Comparison of ENCODE assay signal across 8 mouse cellular contexts in genomic region chr12:72408954-72409353, GRCm38 (mm10). TPM values are rescaled to one million over a fixed set of nuclear protein-coding genes. Genes with fewer than 3 reads are reported as not detected.
DNase-seq lines count a peak whose midpoint lies in the region; ATAC-seq and TF ChIP-seq lines count a peak whose summit lies in the region.

TSS of gene Rtn1 (minus strand) at chr12:72409054.

- no peak for TF ChIP-seq CTCF in thymus, adult 2 months (IDR thresholded peaks at IDR 0.05; ENCODE audit: borderline replicate concordance, control insufficient read depth, extremely low read depth, insufficient read depth, low read length, poor library complexity)

- DNase-seq in frontal cortex, adult 2 months (ENCODE audit: extremely low spot score in 1 of 2, low spot score in 1 of 2): no peak
- no peak for DNase-seq in frontal cortex, postnatal 14 days (ENCODE audit: low spot score in 2 of 2)
- no peak for DNase-seq in thymus, adult 2 months
- DNase-seq in thymus, postnatal 14 days: no peak
- DNase-seq in left cerebral cortex, postnatal 10 days (ENCODE audit: extremely low spot score in 1 of 2, low spot score in 2 of 2): no peak
- DNase-seq in cerebellum, postnatal 10 days: no peak
- no peak for DNase-seq in ovary, postnatal 14 days (ENCODE audit: low spot score)

- H3K9me3 ChIP-seq in neural tube, embryonic 14.5 days (ENCODE audit: control insufficient read depth, low read length): no peaks in the 10 kb centered on the region

- peak within 1 kb of the TSS; percentile 12; the same call in 1 of the 2 replicates for H3K4me3 ChIP-seq in thymus, adult 2 months (ENCODE audit: control insufficient read depth, insufficient read depth, low read length)
- peak within 1 kb of the TSS; percentile 70 for H3K4me3 ChIP-seq in neural tube, embryonic 14.5 days (ENCODE audit: low read depth, low read length)

- H3K4me1 ChIP-seq in thymus, adult 2 months (replicated peaks; ENCODE audit: control insufficient read depth, insufficient read depth, low read length): no peaks in the 10 kb centered on the region
- peaks cover 5% of the 10 kb centered on the region; the same call in 1 of the 2 replicates for H3K4me1 ChIP-seq in neural tube, embryonic 14.5 days (ENCODE audit: control insufficient read depth, insufficient read depth, low read length)

- peaks cover 7% of the 10 kb centered on the region for H3K27me3 ChIP-seq in thymus, adult 2 months (ENCODE audit: control insufficient read depth, insufficient read depth, low read length)
- H3K27me3 ChIP-seq in neural tube, embryonic 14.5 days (ENCODE audit: control insufficient read depth, insufficient read depth, low read length): no peaks in the 10 kb centered on the region

- H3K27ac ChIP-seq in thymus, adult 2 months (ENCODE audit: control insufficient read depth, insufficient read depth, low read length): no peak within 1 kb of the TSS
- peak within 1 kb of the TSS; percentile 55 for H3K27ac ChIP-seq in neural tube, embryonic 14.5 days (ENCODE audit: low read depth, low read length)

- H3K4me2 ChIP-seq in neural tube, embryonic 14.5 days (ENCODE audit: low read depth, low read length): peak within 1 kb of the TSS; percentile 79

- intact Hi-C loops in left cerebral cortex, postnatal 10 days (cut with DNase I): loop anchor here (5.0 kb wide), 3 partner anchors 102 to 172 kb away; no protein-coding TSS in a partner anchor

- H3K9ac ChIP-seq in neural tube, embryonic 14.5 days (replicated peaks; ENCODE audit: low read depth, low read length): peak within 1 kb of the TSS; percentile 78

- ATAC-seq in neural tube, embryonic 14.5 days (ENCODE audit: low read depth): no peak

- WGBS in thymus, adult 2 months: 44% methylated on average over 6 of the region's 6 CpGs
- 25% methylated on average over 6 of the region's 6 CpGs for WGBS in neural tube, embryonic 14.5 days

- no peaks in the 10 kb centered on the region for H3K36me3 ChIP-seq in thymus, adult 2 months (ENCODE audit: control insufficient read depth, insufficient read depth, low read length)
- no peaks in the 10 kb centered on the region for H3K36me3 ChIP-seq in neural tube, embryonic 14.5 days (ENCODE audit: control insufficient read depth, insufficient read depth, low read length)

- no peak for TF ChIP-seq POLR2A in thymus, adult 2 months (IDR thresholded peaks at IDR 0.05; ENCODE audit: control insufficient read depth, extremely low read depth, insufficient read depth, low read length, poor library complexity)

RNA-seq across cellular contexts. Expression of gene Rtn1, which starts in this region (rescaled TPM):
- polyA plus RNA-seq in frontal cortex, adult 2 months (2012; rRNA removed): 1,143 and 1,191 TPM in 2 replicates
- polyA plus RNA-seq in thymus, adult 2 months (2012; rRNA removed): 1.6 and 1.9 TPM in 2 replicates
- 1,000 to 10,000 TPM; 1,828 to 1,865 TPM for total RNA-seq in left cerebral cortex, postnatal 10 days (2021)
- 2,768 and 3,331 TPM in 2 replicates for polyA plus RNA-seq in neural tube, embryonic 14.5 days (2014; fragmentation: Nextera tagmentation; extraction: Ambion mirVana)

Comparison
In these comparisons a context has a peak if more than half of its experiments do, and no peak if none do; other contexts are left out.
1. RNA of gene Rtn1 (polyA plus RNA-seq): 2,768 to 3,331 TPM in neural tube, embryonic 14.5 days and 1,143 to 1,191 TPM in frontal cortex, adult 2 months; 1.6 to 1.9 TPM in thymus, adult 2 months; every median in the first group is over 100 times any median in the second.